Mouse (Mus musculus) heart, adult 2 months (tissue): ENCODE measurements around the gene Phf20.

Experiments used
- CTCF ChIP-seq: fragments of 200-600 bp; IDR thresholded peaks from 2 replicates; pipeline ENCODE4 v1.8.1; 2022; ENCODE audit warnings: antibody characterized with exemption, mild to moderate bottlenecking, moderate library complexity
- POLR2A ChIP-seq: fragments of 200-500 bp; IDR thresholded peaks from 2 replicates; pipeline ENCODE4 v1.6.1; 2011; ENCODE audit warnings: mild to moderate bottlenecking, low read depth, low read length, control low read depth; ENCODE audit not compliant: insufficient read depth

- TF ChIP-seq CTCF, result no peak
- no peak for TF ChIP-seq POLR2A
These were observed 5.2 kb downstream of the Phf20 start for GRCm38 (mm10) chr2:156201486-156201885.
